Mouse (Mus musculus) myocyte (in vitro differentiated cells): ENCODE data around the gene Nipbl. TPM values are rescaled to one million over a fixed set of nuclear protein-coding genes. Genes with fewer than 3 reads are reported as not detected.

ENCODE experiments used
- H3K27me3 ChIP-seq: one replicate; pipeline ENCODE4 v1.6.1; 2011; ENCODE audit not compliant: control insufficient read depth, insufficient read depth, insufficient read length
- H3K36me3 ChIP-seq: one replicate; pipeline ENCODE4 v1.6.1; 2011; ENCODE audit not compliant: control insufficient read depth, insufficient read depth
- H3K4me2 ChIP-seq: one replicate; pipeline ENCODE4 v1.6.1; 2011; ENCODE audit warnings: low read depth, control low read depth
- H3K4me3 ChIP-seq: one replicate; pipeline ENCODE4 v1.5.1; 2011; ENCODE audit warnings: mild to moderate bottlenecking, control low read depth, moderate library complexity
- H3K79me2 ChIP-seq: one replicate; pipeline ENCODE4 v1.6.1; 2011; ENCODE audit not compliant: control insufficient read depth, insufficient read depth
- H3ac ChIP-seq: one replicate; pipeline ENCODE4 v1.6.1; 2011; ENCODE audit not compliant: control insufficient read depth, insufficient read length
- CEBPB ChIP-seq: IDR thresholded peaks from 2 replicates; pipeline ENCODE4 v1.6.1; 2011; ENCODE audit warnings: mild to moderate bottlenecking, moderate library complexity; ENCODE audit not compliant: poor library complexity, insufficient read depth, severe bottlenecking
- E2F4 ChIP-seq: IDR thresholded peaks from one replicate; pipeline ENCODE4 v1.6.1; 2011; ENCODE audit warnings: mild to moderate bottlenecking, control low read depth, moderate library complexity; ENCODE audit not compliant: insufficient read depth
- MAX ChIP-seq: IDR thresholded peaks from one replicate; pipeline ENCODE4 v1.6.1; 2011; ENCODE audit warnings: low read depth, mild to moderate bottlenecking, control low read depth
- MYOD1 ChIP-seq, 3 experiments: IDR thresholded peaks; one replicate each; pipeline ENCODE4 v1.6.1; 2011; ENCODE audit warnings: control low read depth in 2 of 3, low read depth in 2 of 3, mild to moderate bottlenecking in 2 of 3, moderate library complexity in 1 of 3; ENCODE audit not compliant: insufficient read length in 2 of 3, control insufficient read depth in 1 of 3
- MYOG ChIP-seq, 3 experiments: IDR thresholded peaks; one replicate each; pipeline ENCODE4 v1.6.1; 2011; ENCODE audit warnings: control low read depth in 2 of 3, low read depth in 2 of 3, mild to moderate bottlenecking in 2 of 3; ENCODE audit not compliant: insufficient read length in 2 of 3, control insufficient read depth in 1 of 3, insufficient read depth in 1 of 3
- POLR2A ChIP-seq: IDR thresholded peaks from one replicate; pipeline ENCODE4 v1.6.1; 2011; ENCODE audit warnings: low read depth, mild to moderate bottlenecking, control low read depth, moderate library complexity; ENCODE audit not compliant: insufficient read length
- POLR2AphosphoS2 ChIP-seq: IDR thresholded peaks from one replicate; pipeline ENCODE4 v1.6.1; 2011; ENCODE audit warnings: low read depth, control low read depth; ENCODE audit not compliant: insufficient read length
- REST ChIP-seq: IDR thresholded peaks from one replicate; pipeline ENCODE4 v1.6.1; 2011; ENCODE audit warnings: mild to moderate bottlenecking, control low read depth, moderate library complexity; ENCODE audit not compliant: insufficient read depth, insufficient read length
- SRF ChIP-seq: IDR thresholded peaks from one replicate; pipeline ENCODE4 v1.6.1; 2011; ENCODE audit warnings: low read depth; ENCODE audit not compliant: control insufficient read depth, insufficient read length
- TCF12 ChIP-seq: IDR thresholded peaks from one replicate; pipeline ENCODE4 v1.6.1; 2011; ENCODE audit warnings: mild to moderate bottlenecking, control low read depth; ENCODE audit not compliant: poor library complexity, insufficient read depth, severe bottlenecking
- TCF3 ChIP-seq: IDR thresholded peaks from one replicate; pipeline ENCODE4 v1.6.1; 2011; ENCODE audit warnings: low read depth, control low read depth; ENCODE audit not compliant: insufficient read length
- USF1 ChIP-seq: IDR thresholded peaks from one replicate; pipeline ENCODE4 v1.6.1; 2011; ENCODE audit warnings: low read depth, mild to moderate bottlenecking, control low read depth, moderate library complexity
- polyA plus RNA-seq: library from polyadenylated mRNA; unstranded; fragments of >200 nt; fragmentation: generic; extraction: Trizol; gene quantifications from one replicate; pipeline ENCODE4 v1.2.1, GENCODE M21; 2012; ENCODE audit warnings: missing spikeins

The Nipbl gene
- polyA plus RNA-seq, 1 experiment: 6.5 TPM

DNA sequence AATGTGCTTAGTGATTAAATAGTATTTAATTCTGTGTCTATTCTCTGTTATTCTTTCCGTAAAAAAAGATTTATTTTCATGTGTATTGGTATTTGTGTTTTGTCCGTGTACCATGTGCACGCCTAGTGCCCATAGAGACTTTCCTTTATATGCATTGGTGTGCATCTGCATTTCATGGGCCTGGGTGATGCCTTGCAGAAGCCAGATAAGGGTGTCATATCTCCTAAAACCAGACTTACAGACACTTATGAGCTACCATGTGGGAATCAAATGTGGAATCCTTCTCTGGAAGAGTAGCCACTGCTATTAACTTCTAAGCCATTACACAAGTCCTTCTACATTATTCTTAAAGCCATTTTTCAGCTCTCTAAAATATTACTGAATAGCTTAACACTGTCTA, 112.7 kb downstream of the Nipbl start:
- TF ChIP-seq POLR2A: no peak
- no peak for TF ChIP-seq MYOG (IDR thresholded peaks at IDR 0.05; ENCODE audit: control insufficient read depth in 1 of 3, insufficient read depth in 1 of 3, insufficient read length in 2 of 3, low read depth in 2 of 3)
- no peak for TF ChIP-seq CEBPB
- TF ChIP-seq TCF3: no peak
- H3K4me3 ChIP-seq: no peak overlapping the region
- H3K36me3 ChIP-seq: peaks cover 95% of the 10 kb centered on the region
- no peak overlapping the region for H3ac ChIP-seq
- no peak overlapping the region for H3K4me2 ChIP-seq
- H3K27me3 ChIP-seq: no peaks in the 10 kb centered on the region
- H3K79me2 ChIP-seq: no peaks in the 10 kb centered on the region

DNA sequence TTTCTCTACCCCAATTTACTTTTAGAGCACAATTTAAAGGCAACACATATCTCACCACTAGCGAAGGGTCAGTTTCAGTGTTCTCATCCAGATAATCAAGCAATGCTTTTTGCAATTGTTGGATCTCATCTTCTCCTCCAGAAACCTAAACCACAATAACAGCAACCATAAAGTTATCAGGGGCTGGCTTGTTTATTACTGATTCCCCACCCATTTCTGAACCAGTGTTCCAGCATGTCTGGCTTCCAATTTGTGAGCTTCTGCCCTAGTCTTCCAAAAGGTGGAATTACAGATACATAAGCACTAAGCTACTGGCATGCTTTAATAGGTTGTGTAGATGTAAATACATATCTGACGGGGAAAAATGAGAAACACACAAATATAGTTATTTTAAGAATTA, 118.6 kb downstream of the Nipbl start:
- no peak overlapping the region for H3K4me2 ChIP-seq
- no peak overlapping the region for H3K4me3 ChIP-seq
- H3K79me2 ChIP-seq: no peaks in the 10 kb centered on the region
- peaks cover 96% of the 10 kb centered on the region for H3K36me3 ChIP-seq
- TF ChIP-seq POLR2A: no peak
- TF ChIP-seq MYOG (IDR thresholded peaks at IDR 0.05; ENCODE audit: control insufficient read depth in 1 of 3, insufficient read depth in 1 of 3, insufficient read length in 2 of 3, low read depth in 2 of 3): no peak
- no peak for TF ChIP-seq TCF12
- no peak for TF ChIP-seq MAX
- no peak for TF ChIP-seq USF1
- no peak for TF ChIP-seq MYOD1 (IDR thresholded peaks at IDR 0.05; ENCODE audit: control insufficient read depth in 1 of 3, insufficient read length in 2 of 3, low read depth in 2 of 3)
- no peaks in the 10 kb centered on the region for H3K27me3 ChIP-seq
- H3ac ChIP-seq: no peak overlapping the region

GRCm38 (mm10) chr15:8324833-8325232, 119.4 kb downstream of the Nipbl start:
- Histone ChIP-seq H3ac (no peak overlapping the region), H3K27me3 (no peaks in the 10 kb centered on the region), H3K4me2 (no peak overlapping the region), H3K36me3 (peaks cover 95% of the 10 kb centered on the region), H3K4me3 (no peak overlapping the region), H3K79me2 (no peaks in the 10 kb centered on the region)
- TF ChIP-seq POLR2AphosphoS2: no peak
- TF ChIP-seq USF1: no peak
- no peak for TF ChIP-seq TCF12
- no peak for TF ChIP-seq E2F4
- no peak for TF ChIP-seq SRF
- TF ChIP-seq REST: no peak
- no peak for TF ChIP-seq POLR2A
- TF ChIP-seq MAX: no peak
- no peak for TF ChIP-seq TCF3
- no peak for TF ChIP-seq MYOG (IDR thresholded peaks at IDR 0.05; ENCODE audit: control insufficient read depth in 1 of 3, insufficient read depth in 1 of 3, insufficient read length in 2 of 3, low read depth in 2 of 3)
- no peak for TF ChIP-seq MYOD1 (IDR thresholded peaks at IDR 0.05; ENCODE audit: control insufficient read depth in 1 of 3, insufficient read length in 2 of 3, low read depth in 2 of 3)

DNA sequence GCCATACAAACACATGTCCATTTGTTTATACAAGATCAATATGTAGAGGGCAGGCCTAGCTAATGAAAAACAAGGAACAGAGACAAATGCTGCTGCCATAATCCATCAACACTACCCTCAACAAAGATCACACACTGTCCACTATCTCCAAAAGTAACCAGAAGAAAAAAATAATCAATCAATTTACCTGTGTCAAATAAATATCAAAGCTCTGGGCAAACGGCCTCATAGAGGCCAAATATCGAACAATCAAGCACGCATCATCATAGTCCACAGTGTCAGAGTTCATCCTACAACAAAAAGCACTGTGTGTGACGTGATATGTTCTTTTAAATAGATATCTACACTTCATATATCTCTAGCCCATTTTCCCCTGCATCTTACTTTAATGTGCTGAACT, 120.2 kb downstream of the Nipbl start:
- TF ChIP-seq TCF3 (no peak), CEBPB (no peak), POLR2A (no peak), TCF12 (no peak), MYOG (IDR thresholded peaks at IDR 0.05; ENCODE audit: control insufficient read depth in 1 of 3, insufficient read depth in 1 of 3, insufficient read length in 2 of 3, low read depth in 2 of 3) (no peak), REST (no peak)
- Histone ChIP-seq H3K27me3 (no peaks in the 10 kb centered on the region), H3K79me2 (no peaks in the 10 kb centered on the region), H3ac (no peak overlapping the region), H3K36me3 (peaks cover 95% of the 10 kb centered on the region), H3K4me2 (no peak overlapping the region), H3K4me3 (no peak overlapping the region)

DNA sequence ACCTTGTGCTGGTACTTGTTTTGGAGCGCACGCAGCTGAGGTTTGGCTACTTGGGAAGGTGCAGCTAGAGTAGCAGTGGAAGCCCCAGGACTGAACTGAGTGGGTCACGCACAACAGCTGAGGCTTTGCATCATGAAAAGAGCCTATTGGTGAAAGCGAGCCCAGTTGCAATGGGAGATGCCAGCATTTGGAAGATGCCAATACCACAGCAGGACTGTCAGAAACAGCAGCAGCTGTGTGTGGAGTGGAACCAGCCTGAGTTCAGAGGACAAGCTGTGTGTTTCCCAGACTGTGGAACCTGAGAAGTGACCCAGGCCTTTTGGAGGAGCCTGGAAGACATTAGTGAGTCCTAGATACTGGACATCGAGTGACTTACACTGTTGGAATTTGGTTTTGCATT, 122.8 kb downstream of the Nipbl start:
- Histone ChIP-seq H3K79me2 (no peaks in the 10 kb centered on the region), H3K4me2 (no peak overlapping the region), H3K4me3 (no peak overlapping the region), H3ac (no peak overlapping the region), H3K36me3 (peaks cover 92% of the 10 kb centered on the region), H3K27me3 (no peaks in the 10 kb centered on the region)
- TF ChIP-seq REST: no peak
- TF ChIP-seq TCF12: no peak
- TF ChIP-seq MYOD1 (IDR thresholded peaks at IDR 0.05; ENCODE audit: control insufficient read depth in 1 of 3, insufficient read length in 2 of 3, low read depth in 2 of 3): no peak
- TF ChIP-seq POLR2A: no peak
- no peak for TF ChIP-seq POLR2AphosphoS2

DNA sequence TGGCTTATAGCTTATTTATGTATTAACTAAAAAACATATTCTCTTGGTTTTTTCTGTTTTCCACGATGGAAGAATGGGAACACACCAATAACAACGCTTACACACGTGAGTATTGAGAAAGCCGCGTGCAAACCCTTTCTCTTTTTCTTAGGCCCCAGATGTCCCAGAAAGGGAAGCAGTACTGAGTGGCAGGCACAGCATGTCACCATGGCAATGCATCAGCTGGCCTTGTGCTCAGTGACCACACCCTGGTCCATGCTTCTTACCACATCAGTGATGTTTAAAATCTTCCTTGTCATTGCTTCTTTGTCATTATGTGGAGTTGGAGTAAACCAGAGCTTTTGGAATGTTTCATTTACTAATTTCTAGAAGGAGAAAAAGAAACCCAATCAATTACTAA, 125.1 kb downstream of the Nipbl start:
- Histone ChIP-seq H3K4me3 (no peak overlapping the region), H3ac (no peak overlapping the region), H3K4me2 (no peak overlapping the region), H3K36me3 (peaks cover 76% of the 10 kb centered on the region), H3K27me3 (no peaks in the 10 kb centered on the region), H3K79me2 (no peaks in the 10 kb centered on the region)
- TF ChIP-seq POLR2A (no peak), USF1 (no peak), MYOD1 (IDR thresholded peaks at IDR 0.05; ENCODE audit: control insufficient read depth in 1 of 3, insufficient read length in 2 of 3, low read depth in 2 of 3) (no peak), REST (no peak), MAX (no peak), TCF12 (no peak), TCF3 (no peak), SRF (no peak), POLR2AphosphoS2 (no peak), CEBPB (no peak), MYOG (IDR thresholded peaks at IDR 0.05; ENCODE audit: control insufficient read depth in 1 of 3, insufficient read depth in 1 of 3, insufficient read length in 2 of 3, low read depth in 2 of 3) (no peak), E2F4 (no peak)
